Mouse (Mus musculus) liver, embryonic 12.5 days (tissue): ENCODE measurements around the gene Ninl. TPM values are rescaled to one million over a fixed set of nuclear protein-coding genes. Genes with fewer than 3 reads are reported as not detected.
"Not testable (repeated sequence)": the region's sequence is repeated elsewhere in the genome, so short reads cannot be mapped to it uniquely, and the experiment has no call there.

Source experiments
- ATAC-seq: fragments of 200-750 bp; cut with Nextera tagmentation; 2 replicates; pipeline ENCODE4 v1.8.0; 2017; ENCODE audit warnings: moderate number of reproducible peaks, mild to moderate bottlenecking, moderate library complexity
- H3K27ac ChIP-seq: fragments of 300-500 bp; sonication (generic); 2 replicates; pipeline ENCODE4 v1.5.1; 2016; ENCODE audit warnings: mild to moderate bottlenecking
- H3K27me3 ChIP-seq: fragments of 300-500 bp; sonication (generic); replicated peaks from 2 replicates; pipeline ENCODE4 v1.6.1; 2016; ENCODE audit warnings: mild to moderate bottlenecking, moderate library complexity
- H3K36me3 ChIP-seq: fragments of 300-500 bp; sonication (generic); 2 replicates; pipeline ENCODE4 v1.6.1; 2016; ENCODE audit warnings: mild to moderate bottlenecking, moderate library complexity
- H3K4me1 ChIP-seq: fragments of 300-500 bp; sonication (generic); 2 replicates; pipeline ENCODE4 v1.6.1; 2016
- H3K4me2 ChIP-seq: fragments of 300-500 bp; sonication (generic); 2 replicates; pipeline ENCODE4 v1.6.1; 2016; ENCODE audit warnings: mild to moderate bottlenecking, moderate library complexity
- H3K4me3 ChIP-seq: fragments of 300-500 bp; sonication (generic); 2 replicates; pipeline ENCODE4 v1.5.1; 2016; ENCODE audit warnings: mild to moderate bottlenecking, moderate library complexity
- H3K9ac ChIP-seq: fragments of 300-500 bp; sonication (generic); 2 replicates; pipeline ENCODE4 v1.6.1; 2016; ENCODE audit warnings: mild to moderate bottlenecking, moderate library complexity
- H3K9me3 ChIP-seq: fragments of 300-500 bp; sonication (generic); replicated peaks from 2 replicates; pipeline ENCODE4 v1.6.1; 2016; ENCODE audit warnings: mild to moderate bottlenecking, moderate library complexity
- WGBS: fragments of 180-500 bp; shearing (Covaris S2); methylation state at CpG from one replicate; pipeline ENCODE4 v1.1.7; 2016; ENCODE audit not compliant: insufficient replicate concordance; 5-methylcytosine and 5-hydroxymethylcytosine counted together
- polyA plus RNA-seq: library from polyadenylated mRNA; unstranded; fragments of >200 nt; fragmentation: Nextera tagmentation; extraction: Ambion mirVana; gene quantifications from 2 replicates; pipeline ENCODE4 v1.2.1, GENCODE M21; 2016

The Ninl gene
- polyA plus RNA-seq, 1 experiment from 2014 or later: 18.7 TPM

- not testable (repeated sequence) for H3K4me2 ChIP-seq, H3K9ac ChIP-seq, H3K4me1 ChIP-seq, H3K27me3 ChIP-seq, H3K27ac ChIP-seq, H3K4me3 ChIP-seq, H3K9me3 ChIP-seq, ATAC-seq
- H3K36me3 ChIP-seq: peaks cover 69% of the 10 kb centered on the region
- 92% methylated on average over 5 of the region's 5 CpGs for WGBS
Measured at GRCm38 (mm10) chr2:150947341-150947740, 91.8 kb downstream of the Ninl start.

GRCm38 (mm10) chr2:150944017-150944416 is 95.2 kb downstream of the Ninl start:
- peaks cover 63% of the 10 kb centered on the region for H3K36me3 ChIP-seq
- H3K4me3 ChIP-seq: no peak overlapping the region
- H3K27me3 ChIP-seq: no peaks in the 10 kb centered on the region
- 87% methylated on average over 5 of the region's 5 CpGs for WGBS
- H3K9me3 ChIP-seq: no peaks in the 10 kb centered on the region
- H3K27ac ChIP-seq: no peak overlapping the region
- no peak for ATAC-seq
- H3K4me1 ChIP-seq: no peaks in the 10 kb centered on the region
- no peak overlapping the region for H3K4me2 ChIP-seq
- no peak overlapping the region for H3K9ac ChIP-seq

- H3K4me1 ChIP-seq: no peaks in the 10 kb centered on the region
- ATAC-seq: no peak
- no peaks in the 10 kb centered on the region for H3K27me3 ChIP-seq
- H3K4me3 ChIP-seq: no peak overlapping the region
- H3K9ac ChIP-seq: no peak overlapping the region
- H3K9me3 ChIP-seq: no peaks in the 10 kb centered on the region
- WGBS: 85% methylated on average over 4 of the region's 4 CpGs
- H3K27ac ChIP-seq: no peak overlapping the region
- peaks cover 83% of the 10 kb centered on the region for H3K36me3 ChIP-seq
- H3K4me2 ChIP-seq: no peak overlapping the region
Measured at GRCm38 (mm10) chr2:150934659-150935058, 104.5 kb downstream of the Ninl start.

- H3K4me1 ChIP-seq: no peaks in the 10 kb centered on the region
- H3K9ac ChIP-seq: no peak overlapping the region
- no peak overlapping the region for H3K27ac ChIP-seq
- H3K9me3 ChIP-seq: no peaks in the 10 kb centered on the region
- no peak for ATAC-seq
- WGBS: 81% methylated on average over 19 of the region's 19 CpGs
- H3K27me3 ChIP-seq: no peaks in the 10 kb centered on the region
- H3K36me3 ChIP-seq: peaks cover 90% of the 10 kb centered on the region
- H3K4me3 ChIP-seq: no peak overlapping the region
- H3K4me2 ChIP-seq: no peak overlapping the region
Measured at GRCm38 (mm10) chr2:150933482-150933881, 105.7 kb downstream of the Ninl start.

GRCm38 (mm10) chr2:150930806-150931205 is 108.4 kb downstream of the Ninl start:
- H3K9me3 ChIP-seq: no peaks in the 10 kb centered on the region
- H3K27me3 ChIP-seq: no peaks in the 10 kb centered on the region
- H3K4me1 ChIP-seq: no peaks in the 10 kb centered on the region
- no peak overlapping the region for H3K4me3 ChIP-seq
- no peak overlapping the region for H3K27ac ChIP-seq
- H3K36me3 ChIP-seq: peaks cover 90% of the 10 kb centered on the region
- H3K4me2 ChIP-seq: no peak overlapping the region
- 60% methylated on average over 3 of the region's 3 CpGs for WGBS
- ATAC-seq: no peak
- no peak overlapping the region for H3K9ac ChIP-seq

- Histone ChIP-seq H3K27ac (no peak overlapping the region), H3K9ac (no peak overlapping the region), H3K4me2 (no peak overlapping the region), H3K4me1 (no peaks in the 10 kb centered on the region), H3K36me3 (peaks cover 84% of the 10 kb centered on the region), H3K9me3 (no peaks in the 10 kb centered on the region), H3K4me3 (no peak overlapping the region), H3K27me3 (no peaks in the 10 kb centered on the region)
- 84% methylated on average over 6 of the region's 6 CpGs for WGBS
- ATAC-seq: no peak
Measured at GRCm38 (mm10) chr2:150929156-150929555, 110.0 kb downstream of the Ninl start.

GRCm38 (mm10) chr2:150927038-150927720 is 112.0 kb downstream of the Ninl start:
- no peak overlapping the region for H3K9ac ChIP-seq
- no peak overlapping the region for H3K27ac ChIP-seq
- no peaks in the 10 kb centered on the region for H3K27me3 ChIP-seq
- 86% methylated on average over 11 of the region's 11 CpGs for WGBS
- no peak for ATAC-seq
- no peak overlapping the region for H3K4me2 ChIP-seq
- peaks cover 82% of the 10 kb centered on the region for H3K36me3 ChIP-seq
- H3K4me3 ChIP-seq: no peak overlapping the region
- peaks cover 9% of the 10 kb centered on the region; the same call in 1 of the 2 replicates for H3K4me1 ChIP-seq
- H3K9me3 ChIP-seq: no peaks in the 10 kb centered on the region

- 61% methylated on average over 7 of the region's 7 CpGs for WGBS
- Histone ChIP-seq H3K4me2 (no peak overlapping the region), H3K9me3 (no peaks in the 10 kb centered on the region), H3K36me3 (peaks cover 72% of the 10 kb centered on the region), H3K27me3 (no peaks in the 10 kb centered on the region), H3K4me1 (peaks cover 9% of the 10 kb centered on the region; the same call in 1 of the 2 replicates), H3K27ac (no peak overlapping the region), H3K9ac (no peak overlapping the region), H3K4me3 (no peak overlapping the region)
- ATAC-seq: no peak
Measured at GRCm38 (mm10) chr2:150923505-150923904, 115.7 kb downstream of the Ninl start.

- ATAC-seq: no peak
- WGBS: 87% methylated on average over 3 of the region's 3 CpGs
Measured at GRCm38 (mm10) chr2:150923026-150923425, 116.2 kb downstream of the Ninl start.

GRCm38 (mm10) chr2:150922165-150922564 is 117.0 kb downstream of the Ninl start:
- ATAC-seq: no peak
- Histone ChIP-seq H3K4me1 (peaks cover 9% of the 10 kb centered on the region; the same call in 1 of the 2 replicates), H3K4me3 (no peak overlapping the region), H3K9me3 (no peaks in the 10 kb centered on the region), H3K27me3 (no peaks in the 10 kb centered on the region), H3K27ac (no peak overlapping the region), H3K9ac (no peak overlapping the region), H3K36me3 (peaks cover 70% of the 10 kb centered on the region), H3K4me2 (no peak overlapping the region)
- 90% methylated on average over 4 of the region's 4 CpGs for WGBS

More at GRCm38 (mm10) chr2:150923026-150923425, 116.2 kb downstream of the Ninl start:
- H3K9me3 ChIP-seq: no peaks in the 10 kb centered on the region
- peaks cover 9% of the 10 kb centered on the region; the same call in 1 of the 2 replicates for H3K4me1 ChIP-seq
- no peak overlapping the region for H3K4me3 ChIP-seq
- no peak overlapping the region for H3K27ac ChIP-seq
- no peaks in the 10 kb centered on the region for H3K27me3 ChIP-seq
- no peak overlapping the region for H3K9ac ChIP-seq
- H3K4me2 ChIP-seq: no peak overlapping the region
- peaks cover 72% of the 10 kb centered on the region for H3K36me3 ChIP-seq

GRCm38 (mm10) chr2:150921697-150922096 is 117.5 kb downstream of the Ninl start:
- no peaks in the 10 kb centered on the region for H3K9me3 ChIP-seq
- H3K36me3 ChIP-seq: peaks cover 70% of the 10 kb centered on the region
- no peak overlapping the region for H3K4me2 ChIP-seq
- ATAC-seq: no peak
- H3K27me3 ChIP-seq: no peaks in the 10 kb centered on the region
- no peak overlapping the region for H3K4me3 ChIP-seq
- 81% methylated on average over 6 of the region's 6 CpGs for WGBS
- peaks cover 9% of the 10 kb centered on the region; the same call in 1 of the 2 replicates for H3K4me1 ChIP-seq
- H3K9ac ChIP-seq: no peak overlapping the region
- no peak overlapping the region for H3K27ac ChIP-seq

GRCm38 (mm10) chr2:150920543-150920942 is 118.6 kb downstream of the Ninl start:
- no peak overlapping the region for H3K4me3 ChIP-seq
- H3K4me1 ChIP-seq: peaks cover 13% of the 10 kb centered on the region
- H3K9ac ChIP-seq: no peak overlapping the region
- peaks cover 69% of the 10 kb centered on the region for H3K36me3 ChIP-seq
- H3K9me3 ChIP-seq: no peaks in the 10 kb centered on the region
- H3K27me3 ChIP-seq: no peaks in the 10 kb centered on the region
- H3K27ac ChIP-seq: no peak overlapping the region
- 0 out of 2 replicates have a peak, but pooled peaks have one; percentile 33 for ATAC-seq
- no peak overlapping the region for H3K4me2 ChIP-seq
- 52% methylated on average over 3 of the region's 3 CpGs for WGBS
